Mouse (Mus musculus): Measurements from ENCODE around the gene Ube3c.

Ube3c gene

GRCm38 (mm10) chr5:29651696-29652095, 82.7 kb downstream of the Ube3c start:
- no peak for TF ChIP-seq GATA4 (IDR thresholded peaks at IDR 0.05; ENCODE audit: insufficient replicate concordance, low read length)

- TF ChIP-seq GATA4 (IDR thresholded peaks at IDR 0.05; ENCODE audit: insufficient replicate concordance, low read length): no peak
Measured at GRCm38 (mm10) chr5:29657590-29658339, 88.7 kb downstream of the Ube3c start.

- no peak for TF ChIP-seq GATA4 (IDR thresholded peaks at IDR 0.05; ENCODE audit: insufficient replicate concordance, low read length)
Measured at GRCm38 (mm10) chr5:29665391-29665790, 96.3 kb downstream of the Ube3c start.

- TF ChIP-seq GATA4 (IDR thresholded peaks at IDR 0.05; ENCODE audit: insufficient replicate concordance, low read length): no peak
Measured at GRCm38 (mm10) chr5:29672551-29672950, 103.5 kb downstream of the Ube3c start.

GRCm38 (mm10) chr5:29674305-29674704, 105.3 kb downstream of the Ube3c start:
- TF ChIP-seq GATA4 (IDR thresholded peaks at IDR 0.05; ENCODE audit: insufficient replicate concordance, low read length): no peak

- no peak for TF ChIP-seq GATA4 (IDR thresholded peaks at IDR 0.05; ENCODE audit: insufficient replicate concordance, low read length)
Measured at GRCm38 (mm10) chr5:29676445-29676844, 107.4 kb downstream of the Ube3c start.

GRCm38 (mm10) chr5:29685085-29685484, 116.0 kb downstream of the Ube3c start:
- no peak for TF ChIP-seq GATA4 (IDR thresholded peaks at IDR 0.05; ENCODE audit: insufficient replicate concordance, low read length)

GRCm38 (mm10) chr5:29687671-29688070, 118.6 kb downstream of the Ube3c start:
- TF ChIP-seq GATA4 (IDR thresholded peaks at IDR 0.05; ENCODE audit: insufficient replicate concordance, low read length): no peak

GRCm38 (mm10) chr5:29688352-29688751, 119.3 kb downstream of the Ube3c start:
- TF ChIP-seq GATA4 (IDR thresholded peaks at IDR 0.05; ENCODE audit: insufficient replicate concordance, low read length): no peak

GRCm38 (mm10) chr5:29698493-29698892, 129.5 kb downstream of the Ube3c start:
- no peak for TF ChIP-seq GATA4 (IDR thresholded peaks at IDR 0.05; ENCODE audit: insufficient replicate concordance, low read length)

GRCm38 (mm10) chr5:29699520-29700202, 130.6 kb downstream of the Ube3c start:
- no peak for TF ChIP-seq GATA4 (IDR thresholded peaks at IDR 0.05; ENCODE audit: insufficient replicate concordance, low read length)

GRCm38 (mm10) chr5:29707241-29707640, 138.2 kb downstream of the Ube3c start:
- TF ChIP-seq GATA4 (IDR thresholded peaks at IDR 0.05; ENCODE audit: insufficient replicate concordance, low read length): no peak

GRCm38 (mm10) chr5:29708258-29708657, 139.2 kb downstream of the Ube3c start:
- no peak for TF ChIP-seq GATA4 (IDR thresholded peaks at IDR 0.05; ENCODE audit: insufficient replicate concordance, low read length)

GRCm38 (mm10) chr5:29711631-29712030, 142.6 kb downstream of the Ube3c start:
- TF ChIP-seq GATA4 (IDR thresholded peaks at IDR 0.05; ENCODE audit: insufficient replicate concordance, low read length): no peak

- TF ChIP-seq GATA4 (IDR thresholded peaks at IDR 0.05; ENCODE audit: insufficient replicate concordance, low read length): no peak
Measured at GRCm38 (mm10) chr5:29712906-29713305, 143.9 kb downstream of the Ube3c start.

GRCm38 (mm10) chr5:29721159-29721558, 152.1 kb downstream of the Ube3c start:
- TF ChIP-seq GATA4 (IDR thresholded peaks at IDR 0.05; ENCODE audit: insufficient replicate concordance, low read length): no peak
